ENCODE assay signal across 30 mouse cellular contexts in genomic region chr16:65867927-65868326, GRCm38 (mm10). TPM values are rescaled to one million over a fixed set of nuclear protein-coding genes. Genes with fewer than 3 reads are reported as not detected.
A peak's percentile ranks its signal among the peaks of the same experiment; 100 is the strongest.
DNase-seq lines count a peak whose midpoint lies in the region; ATAC-seq and TF ChIP-seq lines count a peak whose summit lies in the region.
"Had no signal": no experiment of that assay in that cellular context is flagged by ENCODE, and none has a peak within 500 bp of the region (broad histone marks: within the 10 kb centered on the region; RNA-seq: fewer than 3 reads in every experiment).

No protein-coding gene starts in this region.

- no peak for DNase-seq in kidney, postnatal 25 days
- no peak for DNase-seq in lung, postnatal 14 days
- no peak for DNase-seq in right cerebral cortex, postnatal 36 days (ENCODE audit: low spot score in 2 of 2)
- DNase-seq in heart, adult 9 months (ENCODE audit: low spot score in 2 of 2) = no peak
- DNase-seq: adrenal gland, adult 2 months; cerebellum, adult 2 months; cerebellum, postnatal 14 days; gastrocnemius, postnatal 14 days; kidney, adult 18-20 months; kidney, postnatal 36 days; right cerebral cortex, adult 18-20 months; thymus, adult 2 months; thymus, postnatal 36 days had no signal

- no peak overlapping the region for H3K27ac ChIP-seq in kidney, embryonic 15.5 days
- no peak overlapping the region for H3K27ac ChIP-seq in lung, embryonic 16.5 days (ENCODE audit: low read length)
- H3K27ac ChIP-seq in embryonic fibroblast, embryonic 13.5 days (ENCODE audit: insufficient read depth, low read length) = peak overlapping the region; percentile 86
- H3K27ac ChIP-seq: forebrain, embryonic 13.5 days; heart, embryonic 10.5 days; heart, embryonic 15.5 days; layer of hippocampus, adult 2 months; left cerebral cortex, adult 2 months; limb, embryonic 13.5 days; liver, embryonic 14.5 days; midbrain, embryonic 10.5 days; midbrain, embryonic 15.5 days; neural tube, embryonic 12.5 days had no signal

- H3K9me3 ChIP-seq in kidney, embryonic 15.5 days (replicated peaks) = no peaks in the 10 kb centered on the region
- no peaks in the 10 kb centered on the region for H3K9me3 ChIP-seq in lung, embryonic 16.5 days (ENCODE audit: control insufficient read depth, low read length)
- H3K9me3 ChIP-seq: forebrain, embryonic 13.5 days; heart, embryonic 10.5 days; heart, embryonic 15.5 days; limb, embryonic 13.5 days; midbrain, embryonic 10.5 days; midbrain, embryonic 15.5 days; neural tube, embryonic 12.5 days had no signal

- no peaks in the 10 kb centered on the region for H3K36me3 ChIP-seq in kidney, embryonic 15.5 days
- no peaks in the 10 kb centered on the region for H3K36me3 ChIP-seq in lung, embryonic 16.5 days (ENCODE audit: control insufficient read depth, insufficient read depth, low read length)
- H3K36me3 ChIP-seq: heart, embryonic 10.5 days; heart, embryonic 15.5 days; limb, embryonic 13.5 days; midbrain, embryonic 10.5 days; midbrain, embryonic 15.5 days; neural tube, embryonic 12.5 days had no signal

- H3K4me3 ChIP-seq in kidney, embryonic 15.5 days (replicated peaks) = no peak overlapping the region
- no peak overlapping the region for H3K4me3 ChIP-seq in lung, embryonic 16.5 days (ENCODE audit: low read length)
- H3K4me3 ChIP-seq in embryonic fibroblast, embryonic 13.5 days (ENCODE audit: insufficient read depth, low read length) = no peak overlapping the region
- H3K4me3 ChIP-seq: erythroblast, embryonic 14.5 days; forebrain, embryonic 13.5 days; heart, embryonic 10.5 days; heart, embryonic 15.5 days; layer of hippocampus, adult 2 months; left cerebral cortex, adult 2 months; limb, embryonic 13.5 days; midbrain, embryonic 10.5 days; midbrain, embryonic 15.5 days; neural tube, embryonic 12.5 days had no signal

- no peak overlapping the region for H3K9ac ChIP-seq in kidney, embryonic 15.5 days
- H3K9ac ChIP-seq in lung, embryonic 16.5 days (ENCODE audit: low read length) = no peak overlapping the region
- H3K9ac ChIP-seq: forebrain, embryonic 13.5 days; heart, embryonic 15.5 days; limb, embryonic 13.5 days; liver, embryonic 14.5 days; midbrain, embryonic 15.5 days; neural tube, embryonic 12.5 days had no signal

- TF ChIP-seq POLR2A in embryonic fibroblast, embryonic 13.5 days (IDR thresholded peaks at IDR 0.05; ENCODE audit: low read depth, low read length) = no peak

- peak; percentile 36; the same call in 1 of the 2 replicates for ATAC-seq in kidney, embryonic 15.5 days (replicated peaks; ENCODE audit: low FRiP score)
- ATAC-seq in lung, embryonic 16.5 days (ENCODE audit: low read depth) = 0 out of 2 replicates have a peak, but pooled peaks have one; percentile 7
- ATAC-seq: activated CD4-positive, CD25-positive, alpha-beta regulatory T cell, adult 4 months; CD4-positive, CD25-positive, alpha-beta regulatory T cell, adult 4 months; forebrain, embryonic 13.5 days; hindbrain, embryonic 16.5 days; midbrain, embryonic 15.5 days had no signal

- H3K27me3 ChIP-seq in kidney, embryonic 15.5 days = no peaks in the 10 kb centered on the region
- H3K27me3 ChIP-seq in lung, embryonic 16.5 days (ENCODE audit: control insufficient read depth, insufficient read depth, low read depth, low read length) = no peaks in the 10 kb centered on the region
- H3K27me3 ChIP-seq: forebrain, embryonic 13.5 days; heart, embryonic 15.5 days; limb, embryonic 13.5 days; midbrain, embryonic 15.5 days; neural tube, embryonic 12.5 days had no signal

- no peak for TF ChIP-seq CTCF in embryonic fibroblast, embryonic 13.5 days (IDR thresholded peaks at IDR 0.05; ENCODE audit: borderline replicate concordance, insufficient read depth, low read length)

- no peaks in the 10 kb centered on the region for H3K4me1 ChIP-seq in kidney, embryonic 15.5 days
- 0 out of 2 replicates have a peak, but pooled peaks cover 3% of the 10 kb centered on the region for H3K4me1 ChIP-seq in lung, embryonic 16.5 days (replicated peaks; ENCODE audit: control insufficient read depth, insufficient read depth, low read length)
- H3K4me1 ChIP-seq in embryonic fibroblast, embryonic 13.5 days (ENCODE audit: control insufficient read depth, insufficient read depth, low read length) = peaks cover 10% of the 10 kb centered on the region
- H3K4me1 ChIP-seq: forebrain, embryonic 13.5 days; heart, embryonic 10.5 days; heart, embryonic 15.5 days; midbrain, embryonic 10.5 days; midbrain, embryonic 15.5 days; neural tube, embryonic 12.5 days had no signal

- WGBS in kidney, embryonic 15.5 days = 62% methylated on average over 2 of the region's 2 CpGs
- WGBS in lung, embryonic 16.5 days = 52% methylated on average over 2 of the region's 2 CpGs

- H3K4me2 ChIP-seq in kidney, embryonic 15.5 days = no peak overlapping the region
- no peak overlapping the region for H3K4me2 ChIP-seq in lung, embryonic 16.5 days (ENCODE audit: low read depth, low read length)
- H3K4me2 ChIP-seq: forebrain, embryonic 13.5 days; heart, embryonic 15.5 days; limb, embryonic 13.5 days; midbrain, embryonic 15.5 days; neural tube, embryonic 12.5 days had no signal

RNA-seq across cellular contexts. Expression of gene Vgll3, which starts 52.9 kb away (rescaled TPM):
- polyA plus RNA-seq in kidney, embryonic 15.5 days (2015; fragmentation: Nextera tagmentation; extraction: Ambion mirVana) = 2.5 and 3.1 TPM in 2 replicates
- 3.9 and 4.9 TPM in 2 replicates for polyA plus RNA-seq in lung, embryonic 16.5 days (2015; fragmentation: Nextera tagmentation; extraction: Ambion mirVana)
- polyA plus RNA-seq in embryonic fibroblast, embryonic 13.5 days (2011; ENCODE audit: insufficient read length, low read depth, missing spikeins) = 131 and 152 TPM in 2 replicates
- polyA plus RNA-seq: activated CD4-positive, CD25-positive, alpha-beta regulatory T cell, adult 4 months; CD4-positive, CD25-positive, alpha-beta regulatory T cell, adult 4 months; erythroblast, embryonic 14.5 days had no signal

Comparison
In these comparisons a context has a peak if more than half of its experiments do, and no peak if none do; other contexts are left out.
1. RNA of gene Vgll3, which starts 52.9 kb away (polyA plus RNA-seq): 131 to 152 TPM in embryonic fibroblast, embryonic 13.5 days; 3.9 to 4.9 TPM in lung, embryonic 16.5 days and 2.5 to 3.1 TPM in kidney, embryonic 15.5 days; every median in the first group is over 10 times any median in the second.